Mouse (Mus musculus): Measurements from ENCODE around the gene Kif4. TPM values are rescaled to one million over a fixed set of nuclear protein-coding genes. Genes with fewer than 3 reads are reported as not detected.

The Kif4 gene
- polyA plus RNA-seq, 1 experiment from 2014 or later = 2.1 TPM

Other genes starting within 250 kb of the Kif4 start
- not detected in 2 replicates for gene Otud6a, start 196.7 kb upstream of the Kif4 start, polyA plus RNA-seq (2014; fragmentation: Nextera tagmentation; extraction: Ambion mirVana)
- not detected in 2 replicates for gene Awat2, start 183.0 kb upstream of the Kif4 start, polyA plus RNA-seq (2014; fragmentation: Nextera tagmentation; extraction: Ambion mirVana)
- 28.2 and 32.4 TPM in 2 replicates for gene Igbp1, start 131.4 kb upstream of the Kif4 start, polyA plus RNA-seq (2014; fragmentation: Nextera tagmentation; extraction: Ambion mirVana)
- not detected in 2 replicates for gene Dgat2l6, start 100.9 kb upstream of the Kif4 start, polyA plus RNA-seq (2014; fragmentation: Nextera tagmentation; extraction: Ambion mirVana)
- not detected in 2 replicates for gene Awat1, start 53.5 kb upstream of the Kif4 start, polyA plus RNA-seq (2014; fragmentation: Nextera tagmentation; extraction: Ambion mirVana)
- gene P2ry4, start 30.9 kb upstream of the Kif4 start, polyA plus RNA-seq (2014; fragmentation: Nextera tagmentation; extraction: Ambion mirVana) = not detected in 2 replicates
- gene Arr3, start 20.2 kb upstream of the Kif4 start, polyA plus RNA-seq (2014; fragmentation: Nextera tagmentation; extraction: Ambion mirVana) = not detected in 2 replicates
- gene Pdzd11, start 831 bp downstream of the Kif4 start, polyA plus RNA-seq (2014; fragmentation: Nextera tagmentation; extraction: Ambion mirVana) = 98.9 and 101 TPM in 2 replicates
- 40.8 and 43.5 TPM in 2 replicates for gene Gdpd2, start 104.1 kb downstream of the Kif4 start, polyA plus RNA-seq (2014; fragmentation: Nextera tagmentation; extraction: Ambion mirVana)
- gene Dlg3, start 142.0 kb downstream of the Kif4 start, polyA plus RNA-seq (2014; fragmentation: Nextera tagmentation; extraction: Ambion mirVana) = 11.9 and 12.9 TPM in 2 replicates